25 mouse cellular contexts compared by ENCODE assay signal in genomic region chr13:52369851-52370250, GRCm38 (mm10).
A peak's percentile ranks its signal among the peaks of the same experiment; 100 is the strongest.
DNase-seq lines count a peak whose midpoint lies in the region; ATAC-seq and TF ChIP-seq lines count a peak whose summit lies in the region.
"Had no signal": no experiment of that assay in that cellular context is flagged by ENCODE, and none has a peak within 500 bp of the region (broad histone marks: within the 10 kb centered on the region; RNA-seq: fewer than 3 reads in every experiment).

No protein-coding gene starts in this region.

- DNase-seq in cerebellum, adult 9-11 months, result peak; percentile 25
- no peak for DNase-seq in cerebellum, adult 18-20 months
- DNase-seq in heart, embryonic 10.5 days (ENCODE audit: low spot score), result peak; percentile 68
- no peak for DNase-seq in heart, postnatal 4 days
- DNase-seq in liver, postnatal 0 days, result peak; percentile 6
- peak; percentile 4 for DNase-seq in neural tube, embryonic 10.5 days (ENCODE audit: extremely low spot score, low spot score)
- DNase-seq: adrenal gland, adult 8-10 months; adrenal gland, postnatal 14 days; adrenal gland, postnatal 36 days; B cell, adult 2 months; cerebellum, adult 11-12 months; cerebellum, adult 8-10 months; cerebellum, postnatal 10 days; cerebellum, postnatal 25 days had no signal

- H3K9me3 ChIP-seq in heart, embryonic 10.5 days, result no peaks in the 10 kb centered on the region
- H3K9me3 ChIP-seq in liver, postnatal 0 days (ENCODE audit: low read length), result no peaks in the 10 kb centered on the region
- H3K9me3 ChIP-seq in liver, embryonic 12.5 days (replicated peaks), result no peaks in the 10 kb centered on the region
- no peaks in the 10 kb centered on the region for H3K9me3 ChIP-seq in neural tube, embryonic 15.5 days (replicated peaks)
- H3K9me3 ChIP-seq: embryonic facial prominence, embryonic 10.5 days; embryonic facial prominence, embryonic 12.5 days; forebrain, embryonic 13.5 days; forebrain, embryonic 15.5 days had no signal

- no peak overlapping the region for H3K9ac ChIP-seq in liver, postnatal 0 days (replicated peaks)
- H3K9ac ChIP-seq in liver, embryonic 12.5 days, result no peak overlapping the region
- H3K9ac ChIP-seq in neural tube, embryonic 15.5 days (replicated peaks), result no peak overlapping the region
- H3K9ac ChIP-seq: embryonic facial prominence, embryonic 12.5 days; forebrain, embryonic 13.5 days; forebrain, embryonic 15.5 days had no signal

- no peak for TF ChIP-seq EP300 in liver, postnatal 0 days (IDR thresholded peaks at IDR 0.05; ENCODE audit: low read depth)

- no peaks in the 10 kb centered on the region for H3K27me3 ChIP-seq in heart, embryonic 10.5 days (ENCODE audit: insufficient read depth, poor library complexity, severe bottlenecking)
- no peaks in the 10 kb centered on the region for H3K27me3 ChIP-seq in liver, postnatal 0 days (ENCODE audit: insufficient read depth, low read length)
- no peaks in the 10 kb centered on the region for H3K27me3 ChIP-seq in liver, embryonic 12.5 days (replicated peaks)
- H3K27me3 ChIP-seq in neural tube, embryonic 15.5 days (replicated peaks), result no peaks in the 10 kb centered on the region
- H3K27me3 ChIP-seq: CH12.LX; embryonic facial prominence, embryonic 12.5 days; forebrain, embryonic 13.5 days; forebrain, embryonic 15.5 days had no signal

- H3K27ac ChIP-seq in heart, embryonic 10.5 days, result no peak overlapping the region
- no peak overlapping the region for H3K27ac ChIP-seq in liver, postnatal 0 days (ENCODE audit: low read depth)
- H3K27ac ChIP-seq in liver, embryonic 12.5 days, result no peak overlapping the region
- H3K27ac ChIP-seq in neural tube, embryonic 15.5 days (replicated peaks), result no peak overlapping the region
- H3K27ac ChIP-seq: embryonic facial prominence, embryonic 10.5 days; embryonic facial prominence, embryonic 12.5 days; forebrain, embryonic 13.5 days; forebrain, embryonic 15.5 days had no signal

- H3K4me3 ChIP-seq in heart, embryonic 10.5 days, result no peak overlapping the region
- no peak overlapping the region for H3K4me3 ChIP-seq in liver, postnatal 0 days (ENCODE audit: low read depth, low read length)
- no peak overlapping the region for H3K4me3 ChIP-seq in liver, embryonic 12.5 days
- H3K4me3 ChIP-seq in neural tube, embryonic 15.5 days (replicated peaks), result no peak overlapping the region
- H3K4me3 ChIP-seq: embryonic facial prominence, embryonic 10.5 days; embryonic facial prominence, embryonic 12.5 days; forebrain, embryonic 13.5 days; forebrain, embryonic 15.5 days had no signal

- ATAC-seq in liver, postnatal 0 days, result no peak
- no peak for ATAC-seq in liver, embryonic 12.5 days
- no peak for ATAC-seq in neural tube, embryonic 15.5 days (ENCODE audit: low FRiP score)
- ATAC-seq: activated CD4-positive, CD25-positive, alpha-beta regulatory T cell, adult 4 months; CD4-positive, CD25-positive, alpha-beta regulatory T cell, adult 4 months; forebrain, embryonic 13.5 days; forebrain, embryonic 15.5 days; Patski had no signal

- no peak overlapping the region for H3K4me2 ChIP-seq in liver, postnatal 0 days (ENCODE audit: low read depth, low read length)
- no peak overlapping the region for H3K4me2 ChIP-seq in liver, embryonic 12.5 days
- no peak overlapping the region for H3K4me2 ChIP-seq in neural tube, embryonic 15.5 days
- H3K4me2 ChIP-seq: embryonic facial prominence, embryonic 12.5 days; forebrain, embryonic 13.5 days; forebrain, embryonic 15.5 days had no signal

- no peaks in the 10 kb centered on the region for H3K36me3 ChIP-seq in heart, embryonic 10.5 days
- no peaks in the 10 kb centered on the region for H3K36me3 ChIP-seq in liver, postnatal 0 days (replicated peaks; ENCODE audit: insufficient read depth, low read length)
- H3K36me3 ChIP-seq in liver, embryonic 12.5 days, result no peaks in the 10 kb centered on the region
- no peaks in the 10 kb centered on the region for H3K36me3 ChIP-seq in neural tube, embryonic 15.5 days
- H3K36me3 ChIP-seq: embryonic facial prominence, embryonic 10.5 days; embryonic facial prominence, embryonic 12.5 days; forebrain, embryonic 15.5 days; G1E had no signal

- H3K4me1 ChIP-seq in heart, embryonic 10.5 days, result peaks cover 2% of the 10 kb centered on the region; the same call in 1 of the 2 replicates
- no peaks in the 10 kb centered on the region for H3K4me1 ChIP-seq in liver, postnatal 0 days (ENCODE audit: insufficient read depth)
- no peaks in the 10 kb centered on the region for H3K4me1 ChIP-seq in liver, embryonic 12.5 days
- no peaks in the 10 kb centered on the region; the same call in 1 of the 2 replicates for H3K4me1 ChIP-seq in neural tube, embryonic 15.5 days
- H3K4me1 ChIP-seq: embryonic facial prominence, embryonic 12.5 days; forebrain, embryonic 13.5 days; forebrain, embryonic 15.5 days had no signal

- no peak for TF ChIP-seq CTCF in liver, postnatal 0 days (IDR thresholded peaks at IDR 0.05; ENCODE audit: low read depth)

Comparison
In these comparisons a context has a peak if more than half of its experiments do, and no peak if none do; other contexts are left out.
1. DNase-seq: peak in cerebellum, adult 9-11 months (single experiment), heart, embryonic 10.5 days (single experiment), liver, postnatal 0 days (single experiment) and neural tube, embryonic 10.5 days (single experiment); none in cerebellum, adult 18-20 months (0 of 2) and heart, postnatal 4 days (single experiment).